Mouse (Mus musculus): ENCODE measurements around the gene Hist2h3c2. TPM values are rescaled to one million over a fixed set of nuclear protein-coding genes. Genes with fewer than 3 reads are reported as not detected.
"Not testable (repeated sequence)": the region's sequence is repeated elsewhere in the genome, so short reads cannot be mapped to it uniquely, and the experiment has no call there.

The Hist2h3c2 gene
- polyA plus RNA-seq, 1 experiment: 17.3 TPM

DNA sequence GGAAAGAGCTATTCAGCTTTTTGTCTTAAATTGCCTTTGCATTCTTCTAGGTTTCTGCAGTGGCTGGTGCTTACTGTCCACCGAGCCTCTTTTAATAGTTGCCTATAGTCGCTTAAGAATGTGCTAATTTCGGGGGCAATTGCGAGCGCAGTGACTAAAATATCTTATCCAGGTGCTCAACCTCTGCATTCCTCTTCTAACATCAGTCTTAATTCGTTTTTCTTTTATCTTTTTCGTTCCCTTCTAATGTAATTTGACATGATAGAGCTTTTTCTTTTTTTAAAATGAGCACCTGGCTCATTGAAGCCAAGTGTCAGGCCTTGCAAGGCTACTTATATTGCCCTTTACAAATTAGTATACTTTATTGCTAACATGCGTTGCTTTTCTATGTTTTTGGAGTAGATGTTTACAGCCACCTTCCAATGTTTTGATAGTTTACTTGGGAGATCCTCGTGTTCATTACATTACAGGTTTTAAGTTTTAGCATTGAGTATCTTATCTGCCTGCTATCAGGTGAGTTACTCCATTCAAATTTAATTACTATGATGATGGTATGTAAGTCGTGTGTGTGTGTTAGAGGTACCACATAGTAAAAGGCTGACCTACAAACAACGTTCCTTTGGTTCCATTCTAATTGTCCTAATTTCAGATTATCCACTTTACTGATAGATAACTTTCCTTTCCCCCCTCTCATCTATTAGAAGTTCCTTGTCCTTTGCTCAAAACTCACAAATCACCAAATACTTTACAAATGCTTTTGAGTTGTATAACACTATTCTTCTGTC lies 8.6 kb upstream of the Hist2h3c2 start:
- 43% methylated on average over 11 of the region's 11 CpGs for WGBS
- DNase-seq: no peak
- no peak for TF ChIP-seq CTCF (IDR thresholded peaks at IDR 0.05; ENCODE audit: insufficient read depth, low read length)
- no peak for TF ChIP-seq POLR2A (IDR thresholded peaks at IDR 0.05; ENCODE audit: borderline replicate concordance, extremely low read depth, low read depth, low read length)
- Histone ChIP-seq H3K4me1 (ENCODE audit: control insufficient read depth, insufficient read depth, low read length) (peaks cover 13% of the 10 kb centered on the region), H3K4me3 (replicated peaks; ENCODE audit: extremely low read depth, low read depth, low read length) (no peak overlapping the region)

DNA sequence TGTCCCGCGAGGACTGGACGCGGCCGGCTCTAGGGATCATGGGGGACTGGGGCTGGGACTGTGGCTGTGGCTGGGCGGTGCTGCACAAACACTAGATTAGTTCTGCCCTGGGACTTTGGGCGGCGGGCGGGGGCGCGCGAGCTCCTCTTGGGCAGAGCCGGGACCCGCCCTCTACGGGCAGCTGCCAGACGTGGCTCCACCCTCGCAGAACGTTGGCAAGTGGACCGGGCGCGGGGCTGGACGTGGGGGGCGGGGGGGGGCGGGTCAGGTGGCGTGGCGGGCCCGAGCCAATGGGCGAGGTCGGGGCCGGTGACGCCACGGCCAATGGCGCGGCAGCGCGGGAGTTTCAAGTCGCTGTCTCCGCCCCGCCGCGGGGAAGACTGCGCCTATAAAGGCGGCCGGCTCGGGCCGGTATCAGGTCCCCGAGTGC lies 7.5 kb upstream of the Hist2h3c2 start, which contains the start of gene Hist2h3c1:
Gene Hist2h3c1 (plus strand): TSS at position 259 of the 430 bp plus-strand sequence.
- Histone ChIP-seq H3K4me1 (ENCODE audit: control insufficient read depth, insufficient read depth, low read length) (peaks cover 13% of the 10 kb centered on the region), H3K4me3 (replicated peaks; ENCODE audit: extremely low read depth, low read depth, low read length) (peak within 1 kb of the TSS; percentile 56)
- not testable (repeated sequence) for DNase-seq
- 0% methylated on average over 12 of the region's 47 CpGs for WGBS

DNA sequence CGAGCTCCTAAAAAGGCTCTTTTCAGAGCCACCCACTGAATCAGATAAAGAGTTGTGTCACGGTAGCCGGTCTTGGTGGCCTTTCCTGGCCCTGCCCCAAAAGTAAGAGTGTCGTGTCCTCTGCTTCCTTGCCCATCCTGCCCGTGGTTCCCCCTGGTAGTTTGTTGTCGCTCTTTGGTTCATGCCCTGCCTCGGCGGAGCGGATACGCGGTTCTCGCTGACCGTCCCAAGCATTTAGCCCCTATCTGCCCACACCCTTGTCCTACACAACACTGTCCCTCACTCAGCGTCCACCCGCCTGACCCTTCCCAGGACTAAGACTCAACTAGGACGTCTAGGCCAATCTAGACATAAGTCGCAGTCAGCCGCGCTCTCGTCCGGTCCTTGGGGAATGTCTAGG lies 7.1 kb upstream of the Hist2h3c2 start:
- Histone ChIP-seq H3K4me3 (replicated peaks; ENCODE audit: extremely low read depth, low read depth, low read length) (peak overlapping the region; percentile 56), H3K4me1 (ENCODE audit: control insufficient read depth, insufficient read depth, low read length) (peaks cover 13% of the 10 kb centered on the region)
- WGBS: 0% methylated on average over 12 of the region's 21 CpGs
- TF ChIP-seq POLR2A (IDR thresholded peaks at IDR 0.05; ENCODE audit: borderline replicate concordance, extremely low read depth, low read depth, low read length): peak; percentile 28; the same call in 1 of the 2 replicates
- not testable (repeated sequence) for DNase-seq

GRCm38 (mm10) chr3:96245003-96245886 lies 6.3 kb upstream of the Hist2h3c2 start, which contains the start of gene Hist2h2aa1:
Hist2h2aa1 (plus strand) TSS chr3:96245497.
- peak; percentile 96 for TF ChIP-seq POLR2A (IDR thresholded peaks at IDR 0.05; ENCODE audit: borderline replicate concordance, extremely low read depth, low read depth, low read length)
- peak; percentile 90 for DNase-seq
- Histone ChIP-seq H3K4me3 (replicated peaks; ENCODE audit: extremely low read depth, low read depth, low read length) (peak within 1 kb of the TSS; percentile 91), H3K4me1 (ENCODE audit: control insufficient read depth, insufficient read depth, low read length) (peaks cover 13% of the 10 kb centered on the region)
- under 1% methylated on average over 45 of the region's 88 CpGs for WGBS

DNA sequence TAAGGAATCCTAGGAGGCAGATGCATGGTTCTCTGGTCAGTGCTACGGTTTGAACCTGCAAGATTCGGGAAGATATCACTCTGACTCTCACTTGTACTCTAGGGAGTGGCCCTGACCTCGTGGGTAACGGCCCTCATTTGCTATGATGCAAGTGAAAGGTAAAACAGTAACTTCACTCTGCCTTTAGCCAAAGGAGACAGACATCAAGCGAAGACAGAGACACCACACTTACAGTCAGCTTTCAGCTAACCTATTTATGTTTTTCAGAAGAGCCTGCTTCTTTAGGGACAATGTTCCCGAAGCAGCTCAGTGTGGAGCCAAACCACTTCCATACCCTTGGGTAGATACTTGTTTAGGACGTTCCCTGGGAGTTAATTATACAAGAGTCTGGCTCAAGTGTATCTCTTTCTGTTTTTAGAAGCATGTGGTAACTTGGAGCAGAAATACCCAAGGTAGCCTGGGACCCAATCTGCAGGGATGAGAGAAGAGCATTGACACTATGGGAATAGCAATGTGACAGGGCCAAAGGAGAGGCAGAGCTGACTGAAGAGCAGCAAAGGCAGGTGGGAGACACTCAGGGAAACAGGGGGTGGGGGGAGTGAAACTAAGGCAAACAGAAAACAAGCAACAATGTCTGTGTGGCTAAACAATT lies 5.1 kb upstream of the Hist2h3c2 start:
- no peak for DNase-seq
- Histone ChIP-seq H3K4me1 (ENCODE audit: control insufficient read depth, insufficient read depth, low read length) (peaks cover 13% of the 10 kb centered on the region), H3K4me3 (replicated peaks; ENCODE audit: extremely low read depth, low read depth, low read length) (peak overlapping the region; percentile 91)
- TF ChIP-seq CTCF (IDR thresholded peaks at IDR 0.05; ENCODE audit: insufficient read depth, low read length) (no peak), POLR2A (IDR thresholded peaks at IDR 0.05; ENCODE audit: borderline replicate concordance, extremely low read depth, low read depth, low read length) (no peak)
- 64% methylated on average over 7 of the region's 7 CpGs for WGBS

- Histone ChIP-seq H3K4me3 (replicated peaks; ENCODE audit: extremely low read depth, low read depth, low read length) (no peak overlapping the region), H3K4me1 (ENCODE audit: control insufficient read depth, insufficient read depth, low read length) (peaks cover 18% of the 10 kb centered on the region)
- no peak for DNase-seq
- TF ChIP-seq POLR2A (IDR thresholded peaks at IDR 0.05; ENCODE audit: borderline replicate concordance, extremely low read depth, low read depth, low read length): no peak
- no peak for TF ChIP-seq CTCF (IDR thresholded peaks at IDR 0.05; ENCODE audit: insufficient read depth, low read length)
- 73% methylated on average over 9 of the region's 9 CpGs for whole genome bisulfite sequencing
These were observed 1.9 kb upstream of the Hist2h3c2 start for GRCm38 (mm10) chr3:96240799-96241197.

- Histone ChIP-seq H3K4me1 (ENCODE audit: control insufficient read depth, insufficient read depth, low read length) (peaks cover 18% of the 10 kb centered on the region), H3K4me3 (replicated peaks; ENCODE audit: extremely low read depth, low read depth, low read length) (peak within 1 kb of the TSS; percentile 54)
- WGBS: 3% methylated on average over 32 of the region's 85 CpGs
- TF ChIP-seq POLR2A (IDR thresholded peaks at IDR 0.05; ENCODE audit: borderline replicate concordance, extremely low read depth, low read depth, low read length): peak; percentile 53; the same call in 1 of the 2 replicates
- peak; percentile 100 for DNase-seq
These were observed 1.2 kb upstream of the Hist2h3c2 start, which contains the start of gene Hist2h2aa2 for GRCm38 (mm10) chr3:96239949-96240798. Hist2h2aa2 (minus strand) TSS chr3:96240276.

- 12% methylated on average over 12 of the region's 12 CpGs for WGBS
These were observed 919 bp downstream of the Hist2h3c2 start for GRCm38 (mm10) chr3:96237904-96238511.

More at GRCm38 (mm10) chr3:96237904-96238511, 919 bp downstream of the Hist2h3c2 start:
- TF ChIP-seq POLR2A (IDR thresholded peaks at IDR 0.05; ENCODE audit: borderline replicate concordance, extremely low read depth, low read depth, low read length): no peak
- no peak for TF ChIP-seq CTCF (IDR thresholded peaks at IDR 0.05; ENCODE audit: insufficient read depth, low read length)
- no peak for DNase-seq
- Histone ChIP-seq H3K4me1 (ENCODE audit: control insufficient read depth, insufficient read depth, low read length) (peaks cover 5% of the 10 kb centered on the region; the same call in 1 of the 2 replicates), H3K4me3 (replicated peaks; ENCODE audit: extremely low read depth, low read depth, low read length) (no peak overlapping the region)

All from lung, adult 2 months (tissue).